Mouse (Mus musculus) ES-Bruce4 (cell line): ENCODE data around the gene Tmed10.

Experiments used
- CTCF ChIP-seq: IDR thresholded peaks from one replicate; pipeline ENCODE4 v1.8.1; 2011; ENCODE audit warnings: low read depth, low read length
- EP300 ChIP-seq: IDR thresholded peaks from 2 replicates; pipeline ENCODE4 v1.6.1; 2011; ENCODE audit warnings: low read depth, low read length; ENCODE audit not compliant: insufficient read depth
- POLR2A ChIP-seq: IDR thresholded peaks from one replicate; pipeline ENCODE4 v1.8.1; 2011; ENCODE audit warnings: low read length; ENCODE audit not compliant: insufficient read depth

DNA sequence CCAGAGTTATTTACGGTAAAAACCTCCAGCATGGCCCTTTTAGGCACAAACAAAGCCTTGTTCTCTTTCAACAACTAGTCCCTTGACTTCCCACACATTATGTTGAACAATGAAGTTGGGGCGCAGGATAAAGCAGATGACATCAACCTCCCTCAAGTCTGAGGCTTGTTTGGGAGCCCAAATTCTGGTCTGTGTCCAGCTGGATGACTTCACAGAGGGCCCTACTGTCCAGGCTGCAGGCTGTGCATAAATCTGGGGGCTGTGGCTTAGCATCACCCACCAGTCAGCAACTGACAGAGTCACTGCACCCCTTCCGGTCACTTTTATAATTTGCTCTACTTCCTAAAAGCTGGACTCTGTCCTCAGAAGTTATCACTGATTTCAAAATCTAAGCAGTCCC lies 8.4 kb downstream of the Tmed10 start:
- no peak for TF ChIP-seq CTCF
- no peak for TF ChIP-seq POLR2A
- TF ChIP-seq EP300: no peak
